Comparison of ENCODE assay signal across 22 mouse cellular contexts in genomic region chr16:42284005-42284404, GRCm38 (mm10). TPM values are rescaled to one million over a fixed set of nuclear protein-coding genes. Genes with fewer than 3 reads are reported as not detected.
A peak's percentile ranks its signal among the peaks of the same experiment; 100 is the strongest.
DNase-seq lines count a peak whose midpoint lies in the region; ATAC-seq lines count a peak whose summit lies in the region.
"Had no signal": no experiment of that assay in that cellular context is flagged by ENCODE, and none has a peak within 500 bp of the region (broad histone marks: within the 10 kb centered on the region; RNA-seq: fewer than 3 reads in every experiment).

No protein-coding gene starts in this region.

- no peak overlapping the region for H3K4me2 ChIP-seq in liver, embryonic 11.5 days
- H3K4me2 ChIP-seq in hindbrain, embryonic 13.5 days: no peak overlapping the region
- H3K4me2 ChIP-seq: embryonic facial prominence, embryonic 12.5 days; forebrain, embryonic 15.5 days; heart, embryonic 11.5 days; heart, embryonic 15.5 days; hindbrain, embryonic 14.5 days; intestine, embryonic 15.5 days had no signal

- no peaks in the 10 kb centered on the region for H3K9me3 ChIP-seq in liver, embryonic 11.5 days (ENCODE audit: control insufficient read depth, low read length)
- H3K9me3 ChIP-seq in hindbrain, embryonic 13.5 days: no peaks in the 10 kb centered on the region
- H3K9me3 ChIP-seq: embryonic facial prominence, embryonic 12.5 days; forebrain, embryonic 15.5 days; heart, embryonic 15.5 days; intestine, embryonic 15.5 days had no signal

- H3K4me1 ChIP-seq in liver, embryonic 11.5 days (replicated peaks; ENCODE audit: control insufficient read depth, insufficient read depth, low read length): no peaks in the 10 kb centered on the region
- H3K4me1 ChIP-seq in hindbrain, embryonic 13.5 days (replicated peaks): no peaks in the 10 kb centered on the region
- H3K4me1 ChIP-seq: embryonic facial prominence, embryonic 12.5 days; forebrain, embryonic 15.5 days; heart, embryonic 15.5 days; intestine, embryonic 15.5 days had no signal

- WGBS in liver, embryonic 11.5 days: 74% methylated on average over 3 of the region's 3 CpGs
- WGBS in hindbrain, embryonic 13.5 days: 75% methylated on average over 3 of the region's 3 CpGs

- no peak overlapping the region for H3K27ac ChIP-seq in liver, embryonic 11.5 days (ENCODE audit: low read depth, low read length)
- no peak overlapping the region for H3K27ac ChIP-seq in hindbrain, embryonic 13.5 days
- H3K27ac ChIP-seq: embryonic facial prominence, embryonic 12.5 days; forebrain, embryonic 15.5 days; heart, adult 2 months; heart, embryonic 15.5 days; hindbrain, embryonic 14.5 days; intestine, embryonic 15.5 days had no signal

- no peak overlapping the region for H3K4me3 ChIP-seq in liver, embryonic 11.5 days (ENCODE audit: low read depth, low read length)
- H3K4me3 ChIP-seq in hindbrain, embryonic 13.5 days: no peak overlapping the region
- H3K4me3 ChIP-seq: embryonic facial prominence, embryonic 12.5 days; forebrain, embryonic 15.5 days; heart, adult 2 months; heart, embryonic 15.5 days; intestine, embryonic 15.5 days had no signal

- no peak overlapping the region for H3K9ac ChIP-seq in liver, embryonic 11.5 days (ENCODE audit: low read depth, low read length)
- H3K9ac ChIP-seq in hindbrain, embryonic 13.5 days: no peak overlapping the region
- H3K9ac ChIP-seq: embryonic facial prominence, embryonic 12.5 days; forebrain, embryonic 15.5 days; heart, embryonic 15.5 days; hindbrain, embryonic 14.5 days; intestine, embryonic 15.5 days had no signal

- no peaks in the 10 kb centered on the region for H3K27me3 ChIP-seq in liver, embryonic 11.5 days (replicated peaks; ENCODE audit: control insufficient read depth, insufficient read depth, low read length)
- H3K27me3 ChIP-seq in hindbrain, embryonic 13.5 days: no peaks in the 10 kb centered on the region
- H3K27me3 ChIP-seq: embryonic facial prominence, embryonic 12.5 days; forebrain, embryonic 15.5 days; heart, embryonic 15.5 days; intestine, embryonic 15.5 days had no signal

- no peaks in the 10 kb centered on the region for H3K36me3 ChIP-seq in liver, embryonic 11.5 days (ENCODE audit: control insufficient read depth, insufficient read depth, low read length)
- H3K36me3 ChIP-seq in hindbrain, embryonic 13.5 days: peaks cover 14% of the 10 kb centered on the region
- H3K36me3 ChIP-seq: embryonic facial prominence, embryonic 12.5 days; forebrain, embryonic 15.5 days; G1E; heart, embryonic 15.5 days; intestine, embryonic 15.5 days had no signal

- no peak for DNase-seq in cerebellum, postnatal 4 days (ENCODE audit: low spot score in 2 of 2)
- peak; percentile 75 for DNase-seq in cerebellum, adult 9-10 months
- peak; percentile 42 to 50 for DNase-seq in cerebellum, postnatal 25 days
- DNase-seq in liver, embryonic 11.5 days (ENCODE audit: low spot score): no peak
- DNase-seq in thymus, postnatal 4 days: no peak
- DNase-seq: adrenal gland, adult 8-10 months; adrenal gland, postnatal 36 days; B cell, adult 2 months; gastrocnemius, postnatal 10 days; heart, adult 2 months; heart, postnatal 14 days; kidney, adult 18-20 months had no signal

- peak; percentile 87 for ATAC-seq in cerebellum, adult (ENCODE audit: insufficient number of reproducible peaks, low FRiP score, low TSS enrichment)
- ATAC-seq in liver, embryonic 11.5 days (replicated peaks; ENCODE audit: low FRiP score): no peak
- no peak for ATAC-seq in hindbrain, embryonic 13.5 days (ENCODE audit: low FRiP score)
- ATAC-seq: CD4-positive, CD25-positive, alpha-beta regulatory T cell, adult 4 months; forebrain, embryonic 15.5 days; intestine, embryonic 15.5 days had no signal

RNA-seq across cellular contexts. Expression of gene Gap43, which starts 56.4 kb away (rescaled TPM):
- polyA plus RNA-seq in liver, embryonic 11.5 days (2014; fragmentation: Nextera tagmentation; extraction: Ambion mirVana): 20.3 and 21.3 TPM in 2 replicates
- polyA plus RNA-seq in hindbrain, embryonic 13.5 days (2015; fragmentation: Nextera tagmentation; extraction: Ambion mirVana): 994 and 1,047 TPM in 2 replicates
- polyA plus RNA-seq: CD4-positive, CD25-positive, alpha-beta regulatory T cell, adult 4 months; G1E had no signal

Comparison
In these comparisons a context has a peak if more than half of its experiments do, and no peak if none do; other contexts are left out.
1. DNase-seq: peak in cerebellum, adult 9-10 months (single experiment) and cerebellum, postnatal 25 days (2 of 2); none in cerebellum, postnatal 4 days (0 of 2), liver, embryonic 11.5 days (single experiment) and thymus, postnatal 4 days (single experiment).
2. RNA of gene Gap43, which starts 56.4 kb away (polyA plus RNA-seq): 994 to 1,047 TPM in hindbrain, embryonic 13.5 days; 20.3 to 21.3 TPM in liver, embryonic 11.5 days; every median in the first group is over 10 times any median in the second.